Mouse (Mus musculus) G1E (cell line): ENCODE results near the gene Kcnn3.
A peak's percentile ranks its signal among the peaks of the same experiment; 100 is the strongest.

Experiments used
- CTCF ChIP-seq: IDR thresholded peaks from 2 replicates; pipeline ENCODE4 v1.5.1; 2012; ENCODE audit warnings: low read depth, low read length, inconsistent platforms, mixed read lengths
- TAL1 ChIP-seq: conservative IDR thresholded peaks from 2 replicates; pipeline ENCODE4 v1.6.1; 2012; ENCODE audit warnings: low read depth, low read length, inconsistent platforms, mixed read lengths

DNA sequence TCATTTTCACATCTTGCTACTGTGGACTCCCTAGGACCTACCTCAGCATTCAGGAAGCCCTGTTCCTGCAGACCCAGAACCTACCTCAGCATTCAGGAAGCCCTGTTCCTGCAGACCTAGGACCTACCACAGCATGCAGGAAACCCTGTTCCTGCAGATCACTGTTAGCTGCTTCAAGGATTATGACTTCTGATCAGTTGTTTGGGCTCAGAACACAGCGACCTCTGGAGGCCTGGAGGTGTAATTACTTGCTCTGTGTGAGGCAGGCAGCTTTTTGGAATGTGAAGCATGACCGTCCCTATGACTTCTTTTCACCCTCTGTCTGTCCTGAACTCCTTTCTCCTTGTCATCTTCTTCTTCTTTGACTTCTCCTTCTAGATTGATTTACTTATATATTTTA is 38.5 kb upstream of the Kcnn3 start:
- TF ChIP-seq CTCF (peak; percentile 82), TAL1 (no peak)
